Mouse (Mus musculus) liver, embryonic 14 days (tissue): ENCODE data around the gene Col17a1. TPM values are rescaled to one million over a fixed set of nuclear protein-coding genes. Genes with fewer than 3 reads are reported as not detected.

Experiments used
- polyA plus RNA-seq: library from polyadenylated mRNA; depleted of rRNA; stranded (reverse); fragments of >200 nt; gene quantifications from 2 replicates; pipeline ENCODE4 v1.2.3, GENCODE M21; 2012; rRNA removed

Gene Col17a1
- 0.08 and 0.15 TPM in 2 replicates for polyA plus RNA-seq

GRCm38 (mm10) chr19:47691994-47692393 is at the start of gene Col17a1:
Col17a1 (minus strand) TSS chr19:47692094.

GRCm38 (mm10) chr19:47731071-47731881 is 39.4 kb upstream of the Col17a1 start, which contains the start of gene Sfr1:
Sfr1 (plus strand) TSS chr19:47731682.

Other genes with a start within 250 kb of the Col17a1 start
- 1.6 and 1.7 TPM in 2 replicates for gene Sh3pxd2a, start 227.7 kb downstream of the Col17a1 start, polyA plus RNA-seq
- 6.5 and 6.6 TPM in 2 replicates for gene Stn1, start 154.6 kb downstream of the Col17a1 start, polyA plus RNA-seq
- 19.0 and 20.1 TPM in 2 replicates for gene Slk, start 112.4 kb downstream of the Col17a1 start, polyA plus RNA-seq
- 36.9 and 39.7 TPM in 2 replicates for gene Sfr1, start 39.6 kb upstream of the Col17a1 start, polyA plus RNA-seq
- gene Gsto1, start 162.9 kb upstream of the Col17a1 start, polyA plus RNA-seq = 58.3 and 72.4 TPM in 2 replicates
- 0.12 and 0.17 TPM in 2 replicates for gene Gsto2, start 173.4 kb upstream of the Col17a1 start, polyA plus RNA-seq
- gene Cfap43, start 227.2 kb upstream of the Col17a1 start, polyA plus RNA-seq = 0.02 TPM in 1 of 2 replicates, not detected in the other
- gene Itprip, start 227.2 kb upstream of the Col17a1 start, polyA plus RNA-seq = 1.9 and 2.2 TPM in 2 replicates
- not detected in 2 replicates for gene Cfap58, start 245.6 kb upstream of the Col17a1 start, polyA plus RNA-seq